Mouse (Mus musculus) G1E (cell line): Measurements from ENCODE around the gene Acap1. TPM values are rescaled to one million over a fixed set of nuclear protein-coding genes. Genes with fewer than 3 reads are reported as not detected.
A peak's percentile ranks its signal among the peaks of the same experiment; 100 is the strongest.

ENCODE experiments used
- ATAC-seq: 2 replicates; pipeline ENCODE4 v1.8.0; 2016; ENCODE audit warnings: mild to moderate bottlenecking; ENCODE audit not compliant: insufficient number of reproducible peaks, poor library complexity, low FRiP score, severe bottlenecking; ENCODE audit errors: extremely low read depth
- DNase-seq: peaks from one replicate; pipeline ENCODE4 v3.0.0; 2012; ENCODE audit warnings: low spot score
- H3K27me3 ChIP-seq: 2 replicates; pipeline ENCODE4 v1.6.1; 2012; ENCODE audit warnings: mild to moderate bottlenecking, low read length, inconsistent platforms; ENCODE audit not compliant: insufficient read depth
- H3K36me3 ChIP-seq: replicated peaks from 2 replicates; pipeline ENCODE3; 2012; ENCODE audit warnings: mild to moderate bottlenecking, inconsistent platforms
- H3K4me1 ChIP-seq: 2 replicates; pipeline ENCODE4 v1.6.1; 2012; ENCODE audit warnings: low read depth, low read length, inconsistent platforms, mixed read lengths; ENCODE audit not compliant: insufficient read depth
- H3K4me3 ChIP-seq: 2 replicates; pipeline ENCODE4 v1.5.1; 2012; ENCODE audit warnings: low read depth, mild to moderate bottlenecking, inconsistent platforms, low read length, moderate library complexity, mixed read lengths
- H3K9me3 ChIP-seq: replicated peaks from 2 replicates; pipeline ENCODE4 v1.6.1; 2012; ENCODE audit warnings: inconsistent platforms
- CTCF ChIP-seq: IDR thresholded peaks from 2 replicates; pipeline ENCODE4 v1.5.1; 2012; ENCODE audit warnings: low read depth, low read length, inconsistent platforms, mixed read lengths
- GATA1 ChIP-seq: IDR thresholded peaks from 2 replicates; pipeline ENCODE4 v1.6.1; 2012; ENCODE audit warnings: borderline replicate concordance, low read length, inconsistent platforms, mixed read lengths
- GATA2 ChIP-seq: IDR thresholded peaks from 2 replicates; pipeline ENCODE4 v1.6.1; 2012; ENCODE audit warnings: low read depth, low read length, inconsistent platforms, borderline replicate concordance
- POLR2AphosphoS5 ChIP-seq: IDR thresholded peaks from 2 replicates; pipeline ENCODE4 v1.6.1; 2012; ENCODE audit warnings: low read depth, low read length, inconsistent platforms; ENCODE audit not compliant: insufficient replicate concordance
- TAL1 ChIP-seq: conservative IDR thresholded peaks from 2 replicates; pipeline ENCODE4 v1.6.1; 2012; ENCODE audit warnings: low read depth, low read length, inconsistent platforms, mixed read lengths
- polyA plus RNA-seq: library from polyadenylated mRNA; stranded (reverse); fragments of >175 nt; gene quantifications from 2 replicates; pipeline ENCODE4 v1.2.3, GENCODE M21; 2012
- total RNA-seq, 2 experiments: library from RNA; stranded (forward) in 1 of 2; stranded (reverse) in 1 of 2; fragments of 200-1000 nt in 1 of 2; fragments of >200 nt in 1 of 2; fragmentation: Nextera tagmentation in 1 of 2; gene quantifications; 2 replicates each; pipeline ENCODE4 v1.2.3; 2014 to 2017

Acap1 gene
- total and polyA plus RNA-seq, 3 experiments: 98.7 to 216 (median 103) TPM

DNA sequence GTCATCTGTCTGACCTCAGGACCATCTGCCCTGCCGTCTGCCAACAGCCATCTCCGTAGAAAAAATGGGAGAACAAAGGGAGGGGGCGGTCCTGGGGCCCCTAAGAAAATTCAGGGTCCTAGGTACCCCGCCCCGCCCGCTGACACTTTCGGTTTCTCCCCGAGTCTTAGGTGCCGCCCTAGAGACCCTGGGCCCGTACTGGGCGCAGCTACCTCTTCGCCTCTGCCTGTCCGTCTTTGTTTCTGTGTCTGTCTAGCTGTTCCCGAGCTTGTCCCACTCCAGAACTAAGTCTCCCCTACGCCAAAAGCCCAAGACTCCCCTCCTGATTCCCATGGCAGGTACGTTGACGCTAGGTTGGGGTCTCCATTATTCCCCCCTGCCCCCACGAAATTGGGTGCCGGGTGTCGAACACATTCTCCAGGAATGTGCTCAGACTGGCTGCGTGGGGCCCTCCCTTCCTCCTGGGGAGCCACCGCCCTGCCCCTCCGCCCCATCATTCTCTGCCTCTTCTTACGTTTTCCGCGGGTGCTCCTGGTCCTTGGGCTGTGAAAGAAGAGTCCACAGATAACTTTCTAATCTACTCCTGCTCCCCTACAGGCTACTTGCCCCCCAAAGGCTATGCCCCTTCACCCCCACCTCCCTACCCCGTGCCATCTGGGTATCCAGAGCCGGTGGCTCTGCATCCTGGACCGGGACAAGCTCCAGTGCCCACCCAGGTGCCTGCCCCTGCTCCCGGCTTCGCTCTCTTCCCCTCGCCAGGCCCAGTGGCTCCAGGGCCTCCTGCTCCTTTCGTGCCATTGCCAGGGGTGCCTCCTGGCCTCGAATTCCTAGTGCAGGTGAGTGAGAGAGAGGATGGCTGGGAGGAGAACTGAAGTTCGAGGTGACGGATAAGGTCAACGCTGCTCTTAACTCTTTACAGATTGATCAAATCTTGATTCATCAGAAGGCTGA lies 48.3 kb downstream of the Acap1 start:
- DNase-seq (peak; percentile 74), ATAC-seq (no peak)
- TF ChIP-seq POLR2AphosphoS5 (no peak), GATA1 (no peak), TAL1 (no peak), GATA2 (no peak), CTCF (no peak)
- Histone ChIP-seq H3K36me3 (peaks cover 48% of the 10 kb centered on the region), H3K4me1 (peaks cover 67% of the 10 kb centered on the region), H3K4me3 (peak overlapping the region; percentile 78), H3K27me3 (no peaks in the 10 kb centered on the region), H3K9me3 (no peaks in the 10 kb centered on the region)

DNA sequence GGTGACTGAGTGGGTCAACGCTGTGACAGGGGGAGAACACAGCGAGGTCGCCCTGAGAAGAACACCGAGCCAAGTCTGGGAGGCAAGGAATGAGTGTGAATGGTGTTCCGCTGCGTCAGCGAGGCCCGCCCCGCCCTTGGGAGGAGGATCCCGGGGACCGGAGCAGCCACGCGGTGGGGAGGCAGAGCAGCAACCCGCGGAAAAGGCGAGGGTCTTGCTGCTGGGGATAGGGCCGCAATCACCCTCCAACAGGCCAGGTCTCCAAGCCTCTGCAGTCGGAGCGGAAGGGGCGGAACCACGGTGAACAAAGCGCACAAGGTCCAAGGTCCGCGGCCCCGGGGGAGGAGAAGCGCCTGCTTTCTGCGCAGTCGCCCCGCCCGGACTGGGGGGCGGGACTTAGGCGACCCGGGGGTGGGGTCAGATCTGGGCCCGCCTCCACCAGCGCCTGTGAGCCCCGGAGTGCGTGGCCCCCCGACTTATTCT lies 49.1 kb downstream of the Acap1 start, which contains the start of gene Plscr3:
Plscr3 (plus strand) TSS at position 179 of the 483 bp plus-strand sequence.
- H3K4me1 ChIP-seq: peaks cover 59% of the 10 kb centered on the region
- no peaks in the 10 kb centered on the region for H3K9me3 ChIP-seq
- peak within 1 kb of the TSS; percentile 78 for H3K4me3 ChIP-seq
- H3K27me3 ChIP-seq: no peaks in the 10 kb centered on the region
- ATAC-seq (peak; percentile 74), DNase-seq (peak; percentile 85)
- no peak for TF ChIP-seq CTCF
- TF ChIP-seq TAL1: no peak
- no peak for TF ChIP-seq POLR2AphosphoS5
- TF ChIP-seq GATA1: no peak
- TF ChIP-seq GATA2: no peak
- peaks cover 40% of the 10 kb centered on the region for H3K36me3 ChIP-seq

DNA sequence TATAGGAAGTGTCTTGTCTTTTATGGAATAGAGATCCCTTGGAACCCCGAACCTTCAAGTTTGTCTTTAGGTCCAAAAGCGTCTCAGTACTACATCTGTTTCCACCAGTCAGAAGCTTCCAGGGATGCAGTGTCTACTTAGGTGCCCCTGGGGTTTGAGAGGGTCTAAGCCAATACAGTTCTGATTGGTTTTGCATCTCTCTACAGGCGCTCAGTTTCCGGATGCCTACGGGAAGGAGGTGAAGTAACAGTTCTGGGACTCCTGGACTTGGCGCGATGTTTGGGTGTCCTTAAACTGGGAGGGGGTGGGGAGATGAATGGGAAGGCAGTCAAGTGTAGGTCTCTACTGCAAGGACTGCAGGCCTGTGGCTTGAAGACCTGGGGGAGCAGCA lies 56.6 kb downstream of the Acap1 start:
- no peak for ATAC-seq
- DNase-seq: no peak

DNA sequence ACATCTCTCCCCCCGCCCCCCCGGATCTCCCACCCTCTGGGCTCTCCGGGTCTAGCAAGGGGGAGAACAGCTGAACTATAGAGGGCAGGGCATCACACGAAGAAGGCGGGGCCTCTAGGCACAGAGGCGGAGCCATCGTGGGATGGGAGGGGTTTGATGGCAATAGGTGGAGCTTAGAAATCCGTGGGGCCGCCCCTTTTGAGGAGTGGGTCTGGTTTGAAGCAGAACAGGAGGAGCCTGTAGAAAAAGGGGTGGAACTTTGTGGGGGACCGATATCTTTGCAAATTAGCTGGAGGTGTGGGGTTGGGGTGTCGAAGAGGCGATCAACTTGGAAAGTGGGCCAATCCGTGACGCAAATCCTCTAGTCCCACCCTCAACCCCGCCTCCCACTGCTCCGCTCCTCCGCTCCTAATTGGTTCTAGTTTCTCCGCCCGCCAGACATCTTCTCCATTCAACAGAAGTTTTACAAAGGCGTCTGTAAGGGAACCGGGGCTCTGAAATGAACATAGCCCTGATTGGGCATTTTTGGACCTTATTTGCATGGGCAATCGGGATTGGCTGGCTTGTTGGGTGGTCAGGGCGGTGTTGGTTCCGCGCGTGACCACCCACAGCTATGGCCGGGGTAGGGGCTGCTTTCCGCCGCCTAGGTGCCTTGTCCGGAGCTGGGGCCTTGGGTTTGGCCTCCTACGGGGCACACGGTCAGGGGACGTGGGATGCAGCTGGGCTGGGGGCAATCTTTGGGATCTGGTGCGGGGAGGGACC lies 57.2 kb downstream of the Acap1 start, which contains the start of gene Tmem256:
Tmem256 (plus strand) TSS at position 563 of the 762 bp plus-strand sequence.
- peaks cover 37% of the 10 kb centered on the region for H3K27me3 ChIP-seq
- peak within 1 kb of the TSS; percentile 81 for H3K4me3 ChIP-seq
- peaks cover 64% of the 10 kb centered on the region for H3K4me1 ChIP-seq
- no peak for TF ChIP-seq TAL1
- no peak for TF ChIP-seq CTCF
- TF ChIP-seq GATA2: no peak
- no peak for TF ChIP-seq GATA1
- TF ChIP-seq POLR2AphosphoS5: no peak
- H3K9me3 ChIP-seq: no peaks in the 10 kb centered on the region
- peak; percentile 93 for ATAC-seq
- H3K36me3 ChIP-seq: peaks cover 9% of the 10 kb centered on the region
- peak; percentile 97 for DNase-seq

More for the DNA sequence above, 56.6 kb downstream of the Acap1 start:
- peaks cover 60% of the 10 kb centered on the region for H3K4me1 ChIP-seq
- H3K9me3 ChIP-seq: no peaks in the 10 kb centered on the region
- H3K36me3 ChIP-seq: peaks cover 9% of the 10 kb centered on the region
- TF ChIP-seq GATA2 (no peak), POLR2AphosphoS5 (no peak), GATA1 (no peak), CTCF (no peak), TAL1 (no peak)
- H3K4me3 ChIP-seq: peak overlapping the region; percentile 81
- H3K27me3 ChIP-seq: peaks cover 31% of the 10 kb centered on the region

DNA sequence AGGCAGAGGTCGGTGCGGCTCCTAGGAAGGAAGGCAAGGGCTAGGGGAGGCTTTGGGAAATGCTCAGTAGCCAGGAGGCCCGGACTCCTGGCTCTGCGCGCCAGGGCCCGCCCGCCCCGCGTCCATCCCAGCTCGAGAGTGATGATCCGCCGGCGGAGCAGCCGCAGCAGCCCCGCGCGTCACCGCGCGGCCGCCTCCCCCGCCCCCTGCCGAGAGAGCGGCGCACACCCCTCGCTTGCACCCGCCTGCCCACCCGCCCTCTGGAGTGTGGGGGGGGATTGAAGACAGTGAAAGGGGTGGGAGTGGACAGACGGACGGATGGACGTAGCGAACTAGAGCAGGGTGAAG lies 57.8 kb downstream of the Acap1 start, which contains the start of gene Nlgn2:
Nlgn2 (minus strand) TSS at position 181 of the 348 bp plus-strand sequence.
- H3K4me1 ChIP-seq: peaks cover 61% of the 10 kb centered on the region
- ATAC-seq (no peak), DNase-seq (peak; percentile 62)
- H3K27me3 ChIP-seq: peaks cover 42% of the 10 kb centered on the region
- H3K4me3 ChIP-seq: peak within 1 kb of the TSS; percentile 81
- H3K9me3 ChIP-seq: no peaks in the 10 kb centered on the region
- H3K36me3 ChIP-seq: peaks cover 9% of the 10 kb centered on the region
- TF ChIP-seq GATA1 (no peak), CTCF (no peak), POLR2AphosphoS5 (no peak), TAL1 (no peak), GATA2 (no peak)
